Mouse (Mus musculus) liver, adult (tissue): ENCODE results near the gene Slc8a1.

ENCODE experiments used
- GATA4 ChIP-seq: IDR thresholded peaks from 2 replicates; pipeline ENCODE4 v1.6.1; 2014; ENCODE audit warnings: mild to moderate bottlenecking, low read length; ENCODE audit not compliant: insufficient replicate concordance

Gene Slc8a1

DNA sequence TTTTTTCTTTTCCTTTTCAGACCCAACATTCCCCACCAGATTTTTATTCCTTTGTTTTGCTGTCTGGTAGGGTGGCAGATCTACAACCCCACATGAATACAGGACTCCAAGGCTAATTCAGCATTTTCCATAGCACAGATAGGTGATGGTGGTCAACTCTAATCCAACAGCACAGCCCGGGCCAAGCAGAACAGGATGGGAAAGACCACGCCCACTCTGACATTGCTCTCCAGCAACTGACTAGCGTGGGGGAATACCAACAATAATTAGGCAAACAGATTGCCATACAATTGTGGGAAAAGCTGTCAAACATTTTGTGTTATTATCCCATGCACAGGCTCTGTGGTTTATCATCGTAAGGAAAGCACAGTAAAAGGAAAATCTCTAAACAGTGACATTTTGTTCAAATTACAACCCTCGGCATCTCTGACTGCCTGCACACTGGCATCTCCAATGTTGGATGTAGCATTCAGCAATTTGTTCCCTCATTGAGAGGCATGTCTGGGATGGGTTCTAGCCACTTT, 233.0 kb downstream of the Slc8a1 start:
- no peak for TF ChIP-seq GATA4

DNA sequence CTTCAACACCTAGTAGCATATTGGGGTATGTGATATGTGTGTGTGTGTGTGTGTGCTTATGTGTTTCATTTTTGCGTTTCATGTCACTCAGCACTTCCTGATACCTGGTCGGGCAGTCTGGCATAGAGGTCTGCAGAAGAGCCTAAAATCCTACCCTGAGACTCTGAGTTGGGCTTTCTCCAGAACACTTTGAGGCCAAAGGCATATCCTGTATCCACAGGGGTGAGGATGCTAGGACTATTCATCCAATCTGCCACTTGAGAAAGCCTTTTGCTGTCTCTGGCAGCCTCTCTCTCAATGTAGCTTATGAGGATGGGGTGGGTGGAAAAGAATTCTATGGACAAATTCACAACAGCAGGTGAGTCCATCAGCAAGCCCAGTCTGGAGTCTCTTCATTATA, 234.1 kb downstream of the Slc8a1 start:
- no peak for TF ChIP-seq GATA4

DNA sequence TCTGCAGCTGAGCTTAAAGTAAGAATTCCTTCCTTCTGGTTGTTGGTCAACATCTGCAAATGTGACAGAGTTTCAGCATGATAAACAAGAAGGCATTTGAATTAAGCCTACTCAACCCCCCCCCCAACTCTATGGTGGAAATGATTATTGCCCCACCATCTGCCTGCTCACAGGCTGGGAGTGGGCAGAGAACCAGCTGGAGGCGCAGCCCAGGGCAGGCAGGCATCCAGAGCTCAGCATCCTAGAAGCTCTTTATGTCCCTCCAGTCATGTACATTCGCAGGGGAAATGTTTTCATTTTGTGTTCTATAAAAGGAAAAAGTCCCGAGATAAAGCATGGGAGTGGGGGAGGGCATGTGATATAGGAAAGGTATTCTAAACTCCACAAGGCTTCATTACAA, 235.4 kb downstream of the Slc8a1 start:
- TF ChIP-seq GATA4 = no peak

DNA sequence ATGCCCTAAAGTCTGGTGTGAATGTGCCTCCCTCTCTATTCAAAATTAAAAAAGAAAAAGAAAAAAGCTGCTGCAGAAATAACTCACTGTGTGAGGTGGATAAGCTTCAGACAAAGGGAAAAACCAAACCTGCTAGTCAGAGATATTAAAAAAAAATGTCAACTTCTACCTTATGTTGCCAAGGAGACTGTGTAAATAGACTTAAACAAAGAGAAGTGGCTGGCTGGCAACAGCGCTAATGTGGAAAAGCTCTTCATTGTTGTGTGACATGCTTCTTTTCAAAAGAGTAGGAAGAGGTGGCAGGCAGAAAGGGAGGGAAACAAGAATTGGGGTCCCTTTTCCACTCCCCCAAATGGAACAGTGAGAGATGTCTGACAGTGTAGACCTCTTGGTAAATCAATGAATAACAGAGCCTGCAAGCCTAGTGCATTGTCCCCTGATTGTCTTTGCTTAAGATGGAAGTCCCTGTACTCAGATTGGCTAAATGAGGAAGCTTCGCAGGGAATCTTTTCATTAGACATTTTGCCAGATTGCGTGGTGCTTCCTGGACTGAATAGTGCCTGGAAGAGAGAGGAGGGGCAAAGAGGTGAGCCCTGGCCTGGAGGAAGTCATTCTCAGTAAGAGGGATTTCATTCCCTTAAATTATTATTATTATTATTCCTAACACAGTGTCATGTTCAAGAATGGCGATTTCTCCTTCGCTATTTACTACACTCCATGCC, 237.3 kb downstream of the Slc8a1 start:
- no peak for TF ChIP-seq GATA4

DNA sequence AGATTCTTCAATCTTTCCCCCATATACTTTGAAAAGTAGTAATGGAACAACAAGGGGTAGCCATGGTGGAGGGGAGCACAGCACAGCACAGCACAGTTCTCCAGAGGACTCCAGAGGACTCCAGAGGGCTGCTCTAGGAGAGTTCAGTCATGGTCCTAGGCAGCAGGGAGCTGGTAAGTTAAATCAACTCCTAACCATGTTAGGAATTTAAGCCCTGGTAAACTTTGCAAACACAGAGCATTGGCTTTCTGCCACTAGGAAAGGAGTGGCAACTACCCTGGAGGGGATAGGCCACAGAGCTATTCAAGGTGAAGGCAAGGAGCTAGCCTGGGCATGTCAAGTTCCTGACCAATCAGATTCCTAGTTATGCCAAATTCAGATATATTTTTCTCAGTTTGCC, 240.3 kb downstream of the Slc8a1 start:
- TF ChIP-seq GATA4 = no peak

DNA sequence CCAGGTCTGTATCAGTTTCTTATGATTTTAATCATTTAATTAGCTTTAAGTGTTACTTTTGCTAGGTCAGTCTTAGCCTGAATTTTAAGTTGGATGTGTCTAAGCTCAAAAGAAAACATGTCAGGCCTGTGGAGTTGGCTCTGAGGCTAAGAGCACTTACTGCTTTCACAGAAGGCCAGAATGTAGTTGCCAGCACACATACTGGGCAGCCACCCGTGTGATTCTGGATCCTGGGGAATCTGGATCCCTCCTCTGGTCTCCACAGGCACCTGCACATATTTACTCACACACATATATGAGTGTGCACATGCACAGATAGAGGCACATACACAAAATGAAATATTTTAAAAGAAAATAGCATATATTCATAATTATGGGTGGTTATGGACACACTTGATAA, 241.6 kb downstream of the Slc8a1 start:
- TF ChIP-seq GATA4 = no peak

DNA sequence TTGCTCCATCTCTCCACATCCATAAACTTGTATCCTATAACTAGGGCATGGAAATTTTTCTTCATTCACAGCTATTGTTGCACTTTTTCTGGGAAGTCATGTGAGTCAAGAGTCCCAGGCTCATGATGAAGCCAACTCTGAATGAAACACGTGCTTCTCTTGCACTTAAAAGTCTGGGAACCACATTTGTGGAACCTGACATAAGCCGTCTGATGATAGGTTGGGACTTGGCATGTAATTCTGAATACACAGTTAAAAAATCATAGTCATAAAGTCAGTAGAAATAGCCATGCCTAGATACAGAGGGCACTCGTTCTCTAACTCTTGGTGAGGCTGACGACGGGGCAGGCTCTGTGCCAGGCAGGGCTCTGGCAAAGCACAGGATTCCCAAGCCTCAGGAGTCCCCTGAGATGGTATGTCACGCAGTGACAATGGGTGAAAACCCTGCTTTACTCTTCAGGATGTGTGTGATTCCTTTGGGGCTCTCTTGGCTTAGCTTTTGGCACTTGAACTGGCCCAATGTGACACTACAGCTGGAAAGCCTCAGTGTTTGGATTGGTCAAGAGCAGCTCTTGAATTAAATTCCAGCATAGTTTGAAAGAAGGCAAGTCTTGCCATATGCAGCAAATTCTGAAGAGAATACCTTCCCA, 245.8 kb downstream of the Slc8a1 start:
- TF ChIP-seq GATA4 = no peak

DNA sequence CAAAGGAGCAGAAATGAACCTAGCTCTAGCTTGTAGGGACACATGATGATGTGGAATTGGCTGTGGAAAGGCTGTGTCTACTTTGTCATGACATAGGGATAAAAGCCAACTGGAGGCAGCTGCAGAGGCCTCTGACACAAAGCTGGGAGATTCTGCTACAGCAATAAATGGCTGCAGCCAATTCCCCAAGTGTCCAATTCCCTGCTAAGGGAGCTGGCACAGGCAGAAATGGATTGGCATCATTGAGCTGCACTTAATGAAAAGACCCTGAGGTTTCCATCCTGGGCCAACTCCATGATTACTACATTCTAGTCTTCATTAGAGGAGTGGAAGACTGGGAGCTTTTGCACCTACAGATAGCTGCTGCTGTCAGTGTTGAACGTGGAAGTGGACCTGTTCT, 251.8 kb downstream of the Slc8a1 start:
- TF ChIP-seq GATA4 = no peak

DNA sequence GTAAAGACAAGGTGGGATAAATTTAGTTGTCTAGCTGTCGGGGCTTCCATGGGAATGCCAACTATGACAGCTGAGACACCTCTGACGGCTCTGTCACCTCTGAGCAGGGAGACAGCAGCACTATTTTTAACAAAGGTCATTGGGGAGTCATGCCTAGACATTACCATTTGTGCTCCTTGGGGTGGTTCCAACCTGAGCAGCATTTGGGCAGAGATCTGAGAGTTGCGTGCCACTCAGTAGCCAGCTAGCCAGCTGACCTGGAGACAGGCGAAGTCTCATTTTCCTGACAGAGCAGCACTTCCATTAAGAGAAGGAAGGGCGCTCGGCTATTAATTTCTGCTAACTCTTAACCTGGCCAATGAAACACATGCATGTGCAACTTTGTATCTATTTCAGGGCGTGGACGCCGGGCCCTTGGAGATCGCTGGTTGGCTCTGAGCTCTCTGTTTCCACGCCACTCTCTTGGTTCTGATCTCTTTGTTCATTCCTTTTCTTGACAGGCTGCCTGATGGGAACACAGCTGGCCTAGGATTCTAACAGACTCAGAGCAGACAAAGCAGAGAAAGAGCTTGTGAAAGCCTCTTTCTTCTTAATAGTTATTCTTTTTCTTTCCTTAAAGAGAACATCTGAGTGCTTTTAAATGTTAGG, 256.2 kb downstream of the Slc8a1 start:
- no peak for TF ChIP-seq GATA4

DNA sequence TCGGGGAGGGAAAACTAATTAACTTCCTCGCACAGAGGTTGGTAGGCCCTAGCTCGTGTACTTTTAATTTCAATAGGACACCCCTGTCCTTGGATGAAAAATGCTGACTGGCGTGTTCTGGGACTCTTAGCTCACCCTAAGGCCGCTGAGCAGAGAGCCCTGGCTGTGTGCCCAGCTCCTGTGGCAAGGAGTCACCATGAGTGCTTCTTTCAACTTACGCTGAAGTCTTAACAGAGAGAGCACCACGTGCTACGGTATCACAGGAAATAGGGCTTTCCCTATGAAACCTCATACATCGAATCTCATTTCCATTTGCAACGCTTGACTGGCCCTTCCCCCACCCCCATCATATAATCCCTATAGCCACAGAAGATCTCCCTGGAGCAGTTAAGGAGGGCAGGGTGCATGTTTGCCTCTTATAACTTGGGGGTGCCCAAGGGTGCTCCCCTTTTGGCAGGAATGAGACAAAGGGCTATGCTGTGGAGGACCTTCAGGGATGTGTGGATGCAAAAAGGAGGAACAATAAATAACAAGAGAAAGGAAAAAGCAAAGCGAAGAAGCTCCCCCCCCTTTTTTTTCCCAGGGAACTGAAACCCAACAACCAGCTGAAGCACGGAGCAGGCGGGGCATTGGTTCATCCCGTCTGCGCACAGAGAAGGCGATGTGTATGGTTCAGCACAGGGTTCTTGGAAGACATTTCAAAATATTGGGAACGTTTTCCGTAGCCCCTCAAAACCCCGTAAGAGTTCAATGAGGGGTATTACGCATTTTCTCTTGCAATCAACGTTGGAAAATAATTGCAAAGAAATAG, 257.6 kb downstream of the Slc8a1 start:
- no peak for TF ChIP-seq GATA4

DNA sequence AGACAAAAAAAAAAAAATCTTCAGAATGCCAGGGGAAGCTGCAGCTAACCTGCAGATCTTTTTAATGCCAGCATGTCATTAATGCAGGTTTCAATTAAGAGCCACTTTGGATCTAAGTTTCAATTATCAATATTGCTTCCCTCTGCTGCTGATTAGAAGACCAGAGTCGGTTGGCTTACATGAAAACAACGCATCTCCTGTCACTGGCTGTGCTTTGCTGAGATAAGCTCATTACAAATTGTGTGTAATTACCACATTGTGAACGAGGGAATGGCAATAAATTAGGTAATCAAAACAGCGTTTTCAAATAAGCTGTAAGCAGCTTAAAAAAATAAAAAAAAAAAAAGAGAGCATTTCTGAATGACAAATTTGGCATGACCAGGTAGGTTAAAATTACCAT, 258.4 kb downstream of the Slc8a1 start:
- TF ChIP-seq GATA4 = no peak

DNA sequence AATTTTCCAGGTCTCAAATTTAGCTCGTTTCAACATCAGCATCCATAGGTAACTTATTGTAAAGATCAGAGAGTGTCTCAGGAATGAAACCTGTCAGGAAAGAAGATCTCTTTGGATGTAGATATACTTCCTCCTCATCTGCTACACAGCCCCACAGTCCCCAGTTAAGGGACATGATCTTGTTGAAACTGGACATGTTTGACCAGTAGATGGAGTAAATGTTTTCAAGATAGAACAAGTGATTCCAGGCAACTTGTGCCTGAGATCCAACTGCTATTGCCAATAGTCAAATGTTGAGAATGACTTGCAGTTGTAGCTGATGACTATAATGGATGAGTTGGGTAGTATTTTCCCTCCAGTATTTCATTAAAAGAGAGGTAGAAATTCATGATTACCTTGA, 260.8 kb downstream of the Slc8a1 start:
- no peak for TF ChIP-seq GATA4

DNA sequence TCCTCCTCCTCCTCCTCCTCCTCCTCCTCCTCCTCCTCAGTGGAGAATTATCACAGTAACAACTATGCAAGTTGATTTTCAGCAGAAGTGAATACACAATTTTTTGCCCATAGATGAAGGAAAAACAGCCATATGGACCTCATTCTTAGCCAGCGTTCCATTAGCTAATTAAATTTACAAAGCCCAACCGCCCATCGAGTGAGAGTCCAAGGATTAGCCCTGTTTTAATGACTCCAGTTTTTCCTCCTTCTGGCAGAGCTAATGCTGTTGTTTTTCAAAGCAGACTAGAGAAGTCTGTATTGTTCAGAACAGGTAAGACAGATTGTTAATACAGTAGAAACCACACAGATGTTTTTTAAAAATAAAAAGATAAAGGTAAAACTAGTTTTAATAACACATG, 264.8 kb downstream of the Slc8a1 start:
- TF ChIP-seq GATA4 = no peak

DNA sequence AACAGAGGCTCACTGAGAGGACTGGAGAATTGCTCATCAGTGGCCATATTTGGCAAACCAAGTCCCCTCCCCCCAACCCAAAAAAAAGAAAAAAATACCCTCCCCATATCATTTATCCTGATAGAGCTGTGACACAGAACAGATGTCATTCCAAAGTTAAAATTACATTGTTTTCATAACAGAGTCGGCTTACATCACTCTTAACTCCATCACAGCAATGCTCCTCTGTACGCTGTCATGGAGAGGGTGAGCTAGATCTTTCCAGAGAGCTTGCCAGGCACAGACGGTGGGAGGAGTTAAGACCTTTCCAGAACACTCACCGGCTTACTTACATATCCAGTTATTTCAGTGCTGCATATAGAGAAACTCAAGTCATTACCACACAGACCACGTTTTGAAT, 269.2 kb downstream of the Slc8a1 start:
- no peak for TF ChIP-seq GATA4

DNA sequence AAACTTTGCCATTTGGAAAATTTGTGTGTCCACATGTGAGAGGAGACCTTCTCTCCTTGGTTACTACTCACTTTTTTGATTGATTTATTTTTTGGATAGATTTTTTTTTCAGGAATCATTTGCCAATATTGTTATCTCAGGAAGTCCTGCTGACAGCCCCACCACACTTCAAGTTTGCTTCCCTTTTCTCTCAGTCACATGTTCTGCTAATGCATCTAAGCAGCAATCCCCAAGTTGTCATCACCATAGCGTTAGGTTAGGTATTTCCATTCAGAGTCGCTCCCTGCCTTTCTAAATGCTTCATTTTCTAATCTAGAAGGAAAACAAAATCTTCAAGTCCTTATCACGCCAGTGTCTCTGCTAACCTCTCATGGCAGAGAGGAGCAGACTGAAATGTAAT, 278.8 kb downstream of the Slc8a1 start:
- no peak for TF ChIP-seq GATA4

DNA sequence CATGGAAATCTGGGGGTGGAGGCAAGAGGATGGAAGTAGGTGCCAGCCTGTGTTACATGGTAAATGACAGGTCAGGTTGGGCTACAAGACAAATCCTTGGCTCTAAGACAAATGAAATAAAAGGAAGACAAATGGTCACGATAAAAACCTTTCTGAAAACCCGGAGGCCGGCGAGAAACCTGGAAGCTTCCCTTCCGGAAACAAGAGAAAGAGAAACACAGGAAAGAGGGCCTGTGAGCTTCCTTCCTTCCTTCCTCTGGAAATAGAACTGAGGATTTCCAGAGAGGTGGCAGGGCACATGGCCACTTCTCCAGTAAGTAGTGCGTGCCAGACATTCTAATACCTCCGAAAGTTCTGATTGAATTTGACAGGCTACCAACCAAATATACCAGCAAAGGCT, 282.2 kb downstream of the Slc8a1 start:
- no peak for TF ChIP-seq GATA4

DNA sequence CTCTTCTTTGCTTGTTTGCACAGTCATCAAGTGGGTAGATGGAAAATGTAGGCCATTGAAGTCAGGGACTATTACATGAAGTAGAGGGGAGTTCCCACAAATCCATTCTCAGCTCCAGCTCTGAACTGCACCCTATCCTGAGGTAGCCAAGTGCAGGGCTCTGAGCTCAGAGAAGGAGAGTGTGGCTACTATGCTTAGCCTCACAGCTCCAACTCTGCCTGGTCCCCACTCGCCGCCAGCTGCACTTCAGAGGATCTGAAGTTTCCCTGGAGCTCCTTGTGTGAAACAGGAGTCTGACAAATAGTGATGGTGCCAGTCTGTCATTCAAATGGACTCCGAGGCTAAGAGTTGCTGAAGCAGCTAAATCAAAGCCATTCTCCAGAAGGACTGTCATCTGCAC, 282.9 kb downstream of the Slc8a1 start:
- TF ChIP-seq GATA4 = no peak
